Mouse (Mus musculus): ENCODE results near the gene Abca7. TPM values are rescaled to one million over a fixed set of nuclear protein-coding genes. Genes with fewer than 3 reads are reported as not detected.
A peak's percentile ranks its signal among the peaks of the same experiment; 100 is the strongest.

The Abca7 gene
- total RNA-seq, 1 experiment from 2014 or later = 18.7 TPM

DNA sequence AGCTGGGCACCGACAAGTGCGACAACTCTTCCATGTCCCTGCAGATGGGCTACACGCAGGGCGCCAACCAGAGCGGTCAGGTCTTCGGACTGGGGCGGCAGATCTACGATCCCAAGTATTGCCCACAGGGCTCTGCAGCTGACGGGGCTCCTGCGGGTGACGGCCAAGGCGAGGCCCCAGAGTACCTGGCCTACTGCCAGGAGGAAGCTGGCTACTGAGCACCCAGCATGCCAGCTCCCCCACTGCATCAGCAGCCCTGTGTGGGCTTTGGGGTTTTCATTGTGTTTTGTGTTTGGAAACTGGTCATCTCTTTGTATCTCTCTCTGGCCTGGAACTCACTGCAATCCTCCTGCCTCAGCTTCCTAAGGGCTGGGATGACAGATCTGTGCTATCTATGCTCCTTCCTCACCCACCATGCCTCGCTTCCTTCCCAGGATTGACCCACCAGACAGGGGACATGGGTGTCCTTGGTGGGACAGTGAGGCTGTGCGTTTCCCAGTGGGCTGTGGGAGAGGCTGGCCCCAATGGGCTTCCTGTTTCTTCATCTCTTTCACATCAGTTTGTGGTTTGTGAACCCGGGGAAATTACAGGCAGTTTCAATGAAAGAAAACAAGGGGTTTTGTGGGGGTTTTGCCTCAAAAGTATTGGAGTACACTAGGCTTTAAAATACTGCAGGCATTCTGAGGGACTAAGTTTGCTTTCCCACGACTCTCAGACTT is 1.7 kb upstream of the Abca7 start:
- DNase-seq = peak; percentile 51

DNA sequence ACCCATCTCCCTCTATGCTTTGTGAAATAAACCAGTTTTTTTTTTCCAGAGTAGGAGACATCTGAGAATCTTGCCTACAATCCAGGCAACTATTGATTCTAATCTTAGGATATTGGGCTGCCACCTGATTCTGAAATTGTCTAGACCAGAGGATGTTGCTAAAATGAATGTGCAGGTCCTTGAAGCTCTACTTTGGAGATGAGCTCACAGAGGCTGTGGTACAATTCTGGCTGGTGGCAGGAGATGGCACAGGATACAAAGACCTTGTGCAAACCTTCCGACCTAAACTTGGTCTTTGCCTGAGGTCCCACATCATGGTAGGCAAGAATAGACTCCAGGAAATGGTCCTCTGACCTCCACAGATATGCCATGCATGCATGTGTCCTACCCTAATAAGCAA is 658 bp upstream of the Abca7 start:
- no peak for DNase-seq

DNA sequence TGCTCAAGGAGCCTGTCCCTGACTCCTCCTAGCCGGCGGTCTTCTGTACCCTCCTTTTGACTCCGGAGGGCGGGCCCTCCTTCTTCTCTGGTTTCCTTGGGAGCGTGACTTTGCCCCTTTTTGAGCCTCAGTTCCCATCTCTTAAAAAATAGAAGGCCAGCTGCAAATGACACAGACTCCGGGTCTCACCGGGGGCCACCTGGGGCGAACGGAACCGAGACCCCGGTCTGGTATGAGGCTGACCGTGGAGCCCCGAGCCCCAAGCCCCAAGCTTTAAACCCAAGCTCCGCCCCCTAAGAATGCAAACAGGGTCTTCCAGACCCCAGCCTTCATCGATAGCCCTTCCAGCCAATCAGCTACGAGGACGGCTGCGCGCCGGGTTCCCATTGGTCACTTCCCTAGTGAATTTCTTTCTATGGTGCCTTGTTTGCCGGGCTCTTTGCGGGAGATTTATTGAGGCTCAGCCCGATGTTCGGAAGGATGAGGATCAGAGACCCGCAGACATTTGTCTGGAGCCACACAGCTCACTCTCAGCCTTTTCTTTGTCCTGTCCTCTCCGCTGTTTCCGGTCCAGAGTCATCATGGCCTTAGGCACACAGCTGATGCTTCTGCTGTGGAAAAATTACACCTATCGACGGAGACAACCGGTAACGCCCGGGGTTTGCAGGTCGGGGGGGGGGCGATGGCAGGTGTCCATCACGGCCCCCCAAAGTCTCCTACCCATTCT is 903 bp downstream of the Abca7 start:
- DNase-seq = peak; percentile 84

DNA sequence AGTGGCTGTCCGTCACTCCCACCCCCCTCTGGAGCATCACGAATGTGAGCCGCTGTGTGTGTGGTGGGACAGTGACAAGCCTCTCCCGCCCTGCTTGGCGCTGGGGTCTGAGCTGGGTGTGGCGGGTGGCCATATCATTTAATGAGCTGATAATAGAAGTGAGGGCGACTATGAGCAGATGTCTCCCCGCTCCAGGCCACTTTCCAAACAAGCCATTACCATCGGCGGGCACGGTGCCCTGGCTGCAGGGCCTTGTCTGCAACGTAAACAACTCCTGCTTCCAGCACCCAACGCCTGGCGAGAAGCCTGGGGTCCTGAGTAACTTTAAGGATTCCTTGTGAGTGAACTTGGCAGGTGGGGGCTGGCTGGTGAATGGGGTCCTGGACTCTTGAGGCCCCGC is 1.5 kb downstream of the Abca7 start:
- peak; percentile 48 for DNase-seq

DNA sequence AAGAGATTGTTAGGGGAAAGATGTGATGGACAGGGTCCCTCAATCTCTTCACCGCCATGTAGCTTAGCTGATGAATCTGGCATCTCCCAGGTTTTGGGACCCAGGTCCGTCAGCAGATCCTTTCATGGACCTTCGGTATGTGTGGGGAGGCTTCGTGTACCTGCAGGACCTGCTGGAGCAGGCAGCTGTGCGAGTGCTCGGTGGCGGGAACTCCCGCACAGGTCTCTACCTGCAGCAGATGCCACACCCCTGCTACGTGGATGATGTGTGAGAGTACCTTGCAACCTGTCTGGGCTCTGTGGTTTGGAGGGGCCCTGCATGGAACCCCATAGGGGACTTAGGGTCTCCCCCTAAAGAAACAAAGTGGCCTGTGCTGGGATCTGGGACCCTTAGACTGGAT is 5.7 kb downstream of the Abca7 start:
- DNase-seq = no peak

DNA sequence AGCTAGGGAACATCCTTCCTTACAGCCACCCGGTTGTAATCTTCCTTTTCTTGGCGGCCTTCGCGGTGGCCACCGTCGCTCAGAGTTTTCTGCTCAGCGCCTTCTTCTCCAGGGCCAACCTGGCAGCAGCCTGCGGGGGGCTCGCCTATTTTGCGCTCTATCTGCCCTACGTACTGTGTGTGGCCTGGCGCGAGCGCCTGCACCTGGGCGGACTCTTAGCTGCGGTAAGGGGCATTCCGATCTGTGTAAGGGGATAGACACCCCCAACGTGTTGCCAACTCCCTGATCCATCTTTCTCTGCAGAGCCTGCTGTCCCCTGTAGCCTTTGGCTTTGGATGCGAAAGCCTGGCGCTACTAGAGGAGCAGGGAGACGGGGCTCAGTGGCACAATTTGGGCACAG is 6.5 kb downstream of the Abca7 start:
- DNase-seq = no peak

DNA sequence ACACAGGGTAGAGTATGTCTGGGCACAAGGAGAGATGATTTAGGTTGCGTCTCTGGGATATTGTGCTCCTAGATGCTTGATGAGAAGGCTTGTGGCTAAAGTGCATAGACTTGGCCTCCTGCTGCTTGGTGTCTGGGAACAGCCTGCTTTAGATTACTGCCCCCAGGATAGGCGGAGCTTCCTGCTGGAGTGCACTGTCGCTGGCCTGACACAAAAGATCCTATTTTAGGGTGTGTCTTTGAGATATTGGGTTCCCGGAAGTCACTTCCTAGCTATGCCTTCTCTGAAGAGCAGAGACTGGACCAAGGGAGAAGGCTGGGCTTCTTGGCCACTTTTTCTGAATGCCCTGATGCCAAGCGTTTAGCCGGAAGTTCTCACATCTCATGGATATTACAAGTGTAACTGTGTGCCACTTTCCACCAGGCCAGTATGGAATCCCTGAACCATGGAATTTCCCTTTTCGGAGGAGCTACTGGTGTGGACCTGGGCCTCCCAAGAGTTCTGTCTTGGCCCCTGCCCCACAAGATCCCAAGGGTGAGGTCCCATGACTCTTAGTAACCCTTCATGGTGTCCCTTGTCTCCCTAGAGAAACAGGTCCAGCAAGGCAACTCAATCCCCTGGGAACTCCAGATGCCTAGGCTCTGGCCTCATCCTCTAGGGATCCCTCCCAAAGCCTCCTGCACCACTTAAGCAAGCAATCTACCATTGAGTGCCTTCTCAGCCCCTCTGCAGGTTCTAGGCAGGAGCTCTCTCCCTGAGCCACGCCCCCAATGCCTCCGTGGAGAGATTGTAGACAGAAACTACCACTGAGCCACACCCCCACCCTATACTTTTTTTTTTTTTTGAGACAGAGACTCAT is 7.3 kb downstream of the Abca7 start:
- DNase-seq = peak; percentile 52

DNA sequence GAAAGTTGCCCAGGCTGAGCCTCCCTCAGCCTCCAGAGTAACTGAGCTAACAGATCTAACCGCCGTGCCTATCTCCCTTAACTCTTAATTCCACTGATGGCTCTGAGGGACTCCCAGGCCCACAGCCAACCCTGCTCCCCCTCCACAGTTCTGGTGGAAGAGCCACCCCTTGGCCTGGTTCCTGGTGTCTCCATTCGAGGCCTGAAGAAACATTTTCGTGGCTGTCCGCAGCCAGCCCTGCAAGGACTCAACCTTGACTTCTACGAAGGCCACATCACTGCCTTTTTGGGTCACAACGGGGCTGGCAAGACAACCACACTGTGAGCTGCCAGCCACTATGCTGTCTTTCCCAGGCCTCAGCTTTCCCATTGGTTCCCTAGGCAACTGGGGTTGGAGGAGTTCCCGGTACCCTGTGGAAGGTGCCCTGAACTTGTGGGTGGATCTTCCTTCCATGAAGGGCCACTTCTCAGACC is 8.0 kb downstream of the Abca7 start:
- peak; percentile 81 for DNase-seq

DNA sequence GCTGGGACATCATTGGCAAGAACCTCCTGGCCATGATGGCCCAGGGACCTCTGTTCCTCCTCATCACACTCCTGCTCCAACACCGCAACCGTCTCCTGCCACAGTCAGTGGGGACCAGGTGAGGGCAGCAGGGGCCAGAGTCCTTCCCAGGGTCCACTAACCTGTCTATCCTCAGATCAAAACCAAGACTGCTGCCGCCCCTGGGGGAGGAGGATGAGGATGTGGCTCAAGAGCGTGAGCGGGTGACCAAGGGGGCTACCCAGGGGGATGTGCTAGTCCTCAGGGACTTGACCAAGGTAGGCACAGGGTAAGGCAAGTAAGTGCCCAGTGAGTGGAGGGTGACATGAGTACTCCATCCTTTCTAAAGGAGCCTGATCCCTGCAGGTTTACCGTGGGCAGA is 15.4 kb downstream of the Abca7 start:
- DNase-seq = no peak

DNA sequence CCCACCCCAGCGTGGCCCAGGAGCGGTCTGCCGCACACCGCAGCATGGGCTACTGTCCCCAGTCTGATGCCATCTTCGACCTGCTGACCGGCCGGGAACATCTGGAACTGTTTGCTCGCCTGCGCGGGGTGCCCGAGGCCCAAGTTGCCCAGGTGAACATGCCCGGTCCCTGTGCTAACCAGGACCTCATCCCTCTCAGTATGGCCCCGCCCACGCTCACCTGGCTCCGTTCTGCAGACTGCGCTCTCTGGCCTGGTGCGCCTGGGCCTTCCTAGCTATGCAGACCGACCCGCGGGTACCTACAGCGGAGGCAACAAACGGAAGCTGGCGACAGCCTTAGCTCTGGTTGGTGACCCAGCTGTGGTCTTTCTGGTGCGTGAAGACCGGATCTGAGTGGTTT is 17.3 kb downstream of the Abca7 start:
- DNase-seq = no peak

DNA sequence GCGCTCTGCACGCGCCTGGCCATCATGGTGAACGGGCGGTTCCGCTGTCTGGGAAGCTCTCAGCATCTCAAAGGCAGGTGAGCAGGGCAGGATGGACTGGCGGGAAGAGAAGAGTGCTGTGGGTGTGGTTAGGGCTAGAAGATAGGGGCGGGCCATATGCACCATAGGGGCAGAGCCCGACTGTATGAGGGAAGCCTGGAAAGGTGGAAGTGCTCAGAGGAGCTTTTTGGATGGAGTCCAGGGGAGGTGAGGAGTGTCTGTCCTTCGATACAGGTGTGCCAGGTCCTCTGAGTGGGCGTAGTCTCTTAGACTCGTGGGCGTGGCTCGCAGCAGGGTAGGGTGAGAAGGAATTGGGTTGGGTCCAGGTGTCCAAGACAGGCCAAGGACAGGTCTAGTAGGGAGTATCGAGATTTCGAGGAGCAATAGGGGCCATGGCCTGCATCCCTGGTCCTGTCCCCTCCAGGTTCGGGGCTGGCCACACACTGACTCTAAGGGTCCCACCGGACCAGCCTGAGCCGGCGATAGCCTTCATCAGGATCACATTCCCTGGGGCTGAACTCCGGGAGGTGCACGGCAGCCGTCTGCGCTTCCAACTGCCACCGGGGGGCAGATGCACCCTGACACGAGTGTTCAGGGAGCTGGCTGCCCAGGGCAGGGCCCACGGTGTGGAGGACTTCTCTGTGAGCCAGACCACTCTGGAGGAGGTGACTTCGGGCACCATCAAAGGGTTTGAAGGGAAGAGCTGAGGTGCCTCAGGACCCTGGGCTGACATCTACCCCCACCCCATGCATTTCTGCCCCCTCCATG is 18.4 kb downstream of the Abca7 start:
- DNase-seq = peak; percentile 53

DNA sequence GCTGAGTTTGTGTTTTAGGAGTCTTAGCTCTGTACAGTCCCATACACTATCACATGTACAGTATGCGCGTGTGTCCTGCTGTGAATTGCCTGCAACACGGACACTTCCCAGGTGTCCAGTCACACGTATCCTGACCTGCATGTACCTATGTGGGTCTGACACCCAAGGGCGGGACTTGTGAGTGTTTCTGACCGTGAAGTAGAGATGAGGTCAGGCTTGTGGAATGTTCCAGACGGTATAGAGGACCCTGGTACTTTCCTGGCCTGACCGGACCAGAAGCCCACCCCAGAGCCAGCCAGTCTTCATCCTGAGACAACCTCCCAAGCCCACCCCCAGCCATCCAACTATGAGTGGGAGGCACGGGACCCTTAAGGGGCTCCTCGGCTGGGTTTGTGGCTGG is 19.3 kb downstream of the Abca7 start:
- DNase-seq = no peak

DNA sequence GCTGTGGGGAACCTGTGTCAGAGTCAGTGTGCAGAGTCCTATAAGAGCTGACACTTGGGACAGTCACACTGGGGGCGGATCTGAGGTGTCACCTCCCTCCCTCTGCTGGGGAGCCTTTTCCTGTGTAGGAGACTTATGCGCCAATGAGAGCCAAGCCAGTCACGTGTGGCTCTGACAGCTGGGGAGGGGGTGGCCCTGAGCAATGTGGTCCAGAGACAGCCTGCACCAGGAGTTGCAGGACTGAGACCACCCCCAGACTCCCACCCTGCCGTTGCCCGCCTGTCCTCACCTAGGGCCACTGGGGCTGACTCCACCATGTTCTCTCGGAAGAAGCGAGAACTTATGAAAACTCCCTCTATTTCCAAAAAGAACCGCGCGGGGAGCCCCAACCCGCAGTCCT is 20.2 kb downstream of the Abca7 start, which contains the start of gene Arhgap45:
Gene Arhgap45 (plus strand): TSS at position 143 of the 400 bp plus-strand sequence.
- DNase-seq = peak; percentile 48

DNA sequence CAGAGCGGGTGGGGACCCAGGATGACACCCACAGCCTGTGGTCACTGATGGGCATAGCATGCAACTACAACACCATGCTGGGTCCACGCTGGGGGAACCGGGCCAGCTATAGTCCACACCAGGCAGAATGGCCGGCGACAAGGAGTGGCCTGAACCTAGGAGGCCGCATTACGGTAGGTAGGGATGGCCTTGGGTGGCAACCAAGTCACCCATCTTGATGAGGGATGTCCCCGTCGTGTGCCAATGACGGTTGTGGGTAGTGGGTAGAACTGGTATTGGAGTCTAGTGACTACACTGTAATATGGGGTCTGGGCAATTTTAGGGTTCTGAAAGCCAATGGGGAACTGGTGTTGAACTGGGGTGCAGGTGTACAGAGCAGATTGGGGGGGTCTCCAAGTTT is 20.6 kb downstream of the Abca7 start:
- no peak for DNase-seq

DNA sequence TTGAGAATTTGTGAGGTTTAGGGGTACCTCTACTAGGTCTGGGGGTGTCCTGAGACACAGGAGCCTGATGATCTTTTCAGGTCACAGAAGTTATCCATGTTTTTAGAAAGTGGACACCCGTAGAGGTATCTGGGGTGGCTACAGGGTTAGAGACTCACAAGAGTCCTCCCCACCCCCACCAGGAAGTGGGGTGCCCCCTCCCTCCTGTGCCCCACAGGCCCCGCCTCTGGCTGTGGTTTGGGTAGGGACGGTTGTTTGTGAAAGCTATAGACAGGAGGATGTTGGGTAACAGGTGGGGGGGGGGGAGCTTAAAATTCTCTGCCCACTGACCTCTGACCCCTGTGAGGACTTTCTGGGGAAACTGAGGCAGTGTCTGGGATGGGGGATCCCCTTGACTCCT is 21.1 kb downstream of the Abca7 start:
- DNase-seq = peak; percentile 73

DNA sequence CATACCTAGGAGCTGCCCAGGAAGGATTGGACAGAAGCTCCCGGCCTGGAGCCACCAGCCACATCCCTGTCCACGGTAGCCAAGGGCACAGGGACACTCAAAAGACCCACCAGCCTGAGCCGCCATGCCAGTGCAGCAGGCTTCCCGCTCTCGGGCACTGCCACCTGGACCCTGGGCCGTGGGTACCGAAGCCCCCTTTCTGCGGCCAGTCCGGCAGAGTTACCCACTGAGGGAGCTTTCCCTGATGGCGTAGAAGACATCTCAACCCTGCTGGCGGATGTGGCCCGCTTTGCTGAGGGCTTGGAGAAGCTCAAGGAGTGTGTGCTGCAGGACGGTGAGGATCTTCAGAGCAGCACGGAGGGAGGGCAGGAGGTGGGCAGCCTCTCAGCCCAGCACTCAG is 21.5 kb downstream of the Abca7 start:
- no peak for DNase-seq

DNA sequence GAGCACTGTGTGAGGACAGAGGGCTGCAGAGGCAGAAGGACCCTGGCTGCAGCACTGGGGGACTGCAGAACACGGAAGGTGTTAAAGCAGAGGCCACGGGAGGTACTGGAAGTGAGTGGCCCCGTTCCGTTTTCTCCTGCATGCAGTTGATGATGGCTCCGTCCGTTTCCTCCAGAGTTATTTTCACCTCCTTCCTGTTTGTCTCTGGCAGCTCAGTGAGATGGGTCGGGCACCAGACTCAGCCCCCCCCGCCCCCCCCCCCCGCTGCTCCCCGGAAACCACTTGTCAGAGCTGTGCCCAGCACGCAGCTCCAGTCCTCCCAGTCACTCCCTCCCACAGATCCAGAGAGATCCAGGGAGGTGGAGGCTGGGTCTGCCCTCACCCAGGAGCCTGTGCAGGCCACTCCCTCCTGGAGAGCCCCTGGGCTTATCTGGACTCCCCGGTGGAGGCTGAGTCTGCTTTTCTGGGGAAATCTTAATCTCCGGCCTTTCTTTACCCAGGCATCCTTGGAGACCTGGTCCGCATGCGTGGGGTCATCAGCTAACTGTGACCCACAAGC is 22.5 kb downstream of the Abca7 start:
- DNase-seq = peak; percentile 41

DNA sequence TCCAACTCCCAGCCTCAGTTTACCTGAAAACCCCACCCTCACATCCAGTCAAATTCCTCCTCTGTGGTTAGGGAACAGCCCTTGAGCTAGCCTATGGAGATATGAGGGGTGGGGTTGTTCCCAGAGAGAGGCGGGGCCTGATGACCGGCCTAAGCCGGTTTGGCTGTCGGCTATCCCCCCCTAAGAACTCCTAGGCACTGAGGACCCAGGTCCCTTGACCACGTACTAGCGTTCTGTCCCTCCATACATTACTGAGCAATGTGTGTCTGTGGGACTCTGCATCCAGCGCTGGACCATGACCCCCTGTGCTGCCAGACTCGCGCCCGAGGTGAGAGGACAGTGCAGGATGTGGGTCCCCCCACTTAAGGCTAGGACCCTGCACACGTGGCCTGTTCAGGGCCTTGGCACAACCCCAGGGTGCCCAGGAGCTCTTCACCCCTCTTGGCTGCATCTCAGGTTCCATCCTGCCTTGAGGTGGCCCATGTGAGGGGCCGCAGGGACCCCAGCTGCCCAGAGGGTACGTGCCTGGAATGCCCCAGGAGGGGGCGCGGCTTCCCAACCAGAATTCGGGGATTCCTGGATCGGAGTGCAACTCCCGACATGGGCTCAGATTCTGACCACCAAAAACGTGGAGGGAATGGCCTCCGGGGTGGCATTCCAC is 23.3 kb downstream of the Abca7 start:
- no peak for DNase-seq

DNA sequence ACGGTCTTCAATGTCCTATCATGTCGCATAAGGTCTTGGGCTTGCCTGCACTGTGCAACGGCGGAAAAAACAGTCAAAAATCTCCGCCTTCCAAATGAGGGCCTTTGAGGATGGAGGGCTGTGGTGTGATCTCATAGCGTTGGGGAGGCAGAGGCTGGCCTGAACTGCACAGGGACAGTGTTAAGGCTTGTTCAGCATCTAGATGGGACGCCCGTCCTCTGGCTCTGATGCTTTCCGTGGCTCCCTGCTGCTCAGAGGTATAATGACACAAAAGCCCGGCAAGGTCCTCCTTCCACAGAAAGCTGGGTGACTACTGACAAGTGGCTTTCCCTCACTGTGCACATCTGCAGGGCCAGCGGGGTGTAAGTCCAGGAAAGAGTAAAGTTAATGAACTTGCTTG is 23.9 kb downstream of the Abca7 start:
- DNase-seq = no peak

DNA sequence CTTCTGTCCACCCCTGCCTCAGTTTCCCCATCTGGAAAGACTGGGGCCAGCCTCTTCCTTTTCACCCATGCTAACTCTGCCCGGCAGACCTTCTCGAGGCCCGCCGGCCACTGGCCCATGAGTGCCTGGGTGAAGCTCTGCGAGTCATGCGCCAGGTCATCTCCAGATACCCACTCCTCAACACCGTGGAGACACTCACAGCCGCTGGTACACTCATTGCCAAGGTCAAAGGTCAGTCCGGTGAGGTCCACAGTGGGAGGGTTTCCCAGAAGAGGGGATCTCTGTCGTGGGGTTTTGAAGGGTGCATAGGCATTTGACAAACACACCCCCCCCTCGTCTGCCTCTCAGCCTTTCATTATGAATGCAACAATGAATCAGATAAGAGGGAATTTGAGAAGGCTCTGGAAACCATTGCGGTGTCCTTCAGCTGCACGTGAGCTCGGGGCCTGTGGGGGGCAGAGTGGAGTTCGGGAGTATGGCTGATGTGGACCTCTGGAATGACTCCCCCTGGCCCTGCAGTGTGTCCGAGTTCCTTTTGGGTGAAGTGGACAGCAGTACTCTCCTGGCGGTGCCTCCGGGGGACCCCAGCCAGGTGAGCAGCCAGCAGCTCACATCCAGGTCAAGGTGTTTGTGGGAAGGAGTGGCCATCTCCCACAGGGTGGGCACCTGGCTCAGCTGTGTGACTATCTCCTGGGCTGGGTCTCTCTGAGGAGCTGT is 24.5 kb downstream of the Abca7 start:
- DNase-seq = no peak

DNA sequence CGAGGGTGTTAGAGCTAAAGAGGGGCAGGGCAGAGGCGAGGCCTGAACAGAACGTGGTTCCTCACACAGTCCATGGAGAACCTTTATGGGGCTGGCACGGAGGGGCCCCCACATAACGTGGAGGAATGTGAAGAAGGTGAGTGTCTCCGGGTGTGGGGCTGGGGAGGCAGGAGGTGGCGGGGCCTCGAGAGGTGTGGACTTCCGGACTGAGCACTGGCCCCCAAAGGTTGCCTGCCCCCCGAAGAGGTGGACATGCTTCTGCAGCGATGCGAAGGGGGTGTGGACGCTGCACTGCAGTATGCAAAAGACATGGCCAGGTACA is 25.0 kb downstream of the Abca7 start:
- DNase-seq = no peak

Measured in adrenal gland, postnatal 14 days (tissue).